Mouse (Mus musculus) central nervous system, embryonic 11.5 days (tissue): ENCODE results near the gene Eif5b. TPM values are rescaled to one million over a fixed set of nuclear protein-coding genes. Genes with fewer than 3 reads are reported as not detected.

Experiments used
- polyA plus RNA-seq: library from polyadenylated mRNA; depleted of rRNA; stranded (reverse); fragments of >200 nt; gene quantifications from 2 replicates; pipeline ENCODE4 v1.2.3, GENCODE M21; 2012; rRNA removed

Eif5b gene
- polyA plus RNA-seq, result 48.4 and 66.1 TPM in 2 replicates

DNA sequence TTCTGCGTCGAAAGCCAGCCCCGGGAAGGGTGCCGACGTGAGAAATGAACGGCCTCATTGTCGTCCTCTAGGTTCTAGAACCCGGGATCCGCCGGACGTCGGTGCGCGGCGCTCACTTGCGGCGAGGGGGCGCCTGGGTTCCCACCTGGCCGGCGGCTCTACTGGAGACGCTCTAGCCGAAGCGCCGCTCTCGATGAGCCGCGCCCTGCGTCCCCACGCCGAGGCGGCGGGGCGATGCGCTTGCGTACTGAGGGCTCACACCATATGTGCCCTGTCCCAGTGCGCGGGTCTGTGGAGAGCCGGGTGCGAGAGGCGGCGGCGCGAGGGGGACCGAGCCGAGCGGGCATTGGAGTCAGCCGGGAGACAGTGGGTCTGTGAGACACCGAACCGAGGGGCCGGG is at the start of gene Eif5b, which contains the start of gene Txndc9:
TSS of gene Eif5b (plus strand) at position 144 of the 400 bp plus-strand sequence.
TSS of gene Txndc9 (minus strand) at position 27 of the 400 bp plus-strand sequence.

DNA sequence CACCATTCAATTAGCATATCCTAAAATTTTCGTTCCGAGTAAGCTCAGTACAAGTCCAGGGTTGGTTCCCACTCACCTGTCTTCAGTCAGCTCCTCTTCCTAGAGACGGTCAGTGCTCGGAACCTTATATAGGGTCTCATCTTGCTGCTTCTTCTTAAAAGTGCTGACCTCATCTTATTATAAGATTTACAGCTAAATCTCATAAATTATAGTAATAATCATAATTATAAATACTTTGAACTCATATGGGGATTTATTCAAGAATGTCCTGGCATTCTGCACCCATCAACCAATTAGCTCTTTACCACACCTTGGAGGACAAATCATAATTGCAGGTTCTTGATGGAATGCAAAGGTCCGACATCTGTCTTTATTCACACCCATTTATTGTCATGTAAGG is 40.2 kb upstream of the Eif5b start, which contains the start of gene Lyg1:
TSS of gene Lyg1 (minus strand) at position 101 of the 400 bp plus-strand sequence.

Other genes with a start within 250 kb of the Eif5b start
- 11.9 TPM in 2 replicates for gene Tsga10, start 131.6 kb upstream of the Eif5b start, polyA plus RNA-seq
- 4.5 and 5.5 TPM in 2 replicates for gene Lipt1, start 126.3 kb upstream of the Eif5b start, polyA plus RNA-seq
- 23.0 and 25.6 TPM in 2 replicates for gene Mitd1, start 107.6 kb upstream of the Eif5b start, polyA plus RNA-seq
- gene Mrpl30, start 107.5 kb upstream of the Eif5b start, polyA plus RNA-seq, result 64.4 and 153 TPM in 2 replicates
- not detected in 2 replicates for gene Lyg2, start 81.5 kb upstream of the Eif5b start, polyA plus RNA-seq
- not detected in 2 replicates for gene Lyg1, start 40.3 kb upstream of the Eif5b start, polyA plus RNA-seq
- 83.7 and 280 TPM in 2 replicates for gene Txndc9, start 117 bp upstream of the Eif5b start, polyA plus RNA-seq
- gene Rev1, start 131.8 kb downstream of the Eif5b start, polyA plus RNA-seq, result 37.2 and 38.7 TPM in 2 replicates